Mouse (Mus musculus): ENCODE measurements around the gene Slx1b. TPM values are rescaled to one million over a fixed set of nuclear protein-coding genes. Genes with fewer than 3 reads are reported as not detected.
"Not testable (repeated sequence)": the region's sequence is repeated elsewhere in the genome, so short reads cannot be mapped to it uniquely, and the experiment has no call there.

The Slx1b gene
- total and polyA plus RNA-seq, 2 experiments from 2014 or later, result 8.6 to 17.6 TPM

GRCm38 (mm10) chr7:126692426-126692825, 3.2 kb downstream of the Slx1b start:
- no peak for ATAC-seq

GRCm38 (mm10) chr7:126691676-126692075, 3.9 kb downstream of the Slx1b start:
- Histone ChIP-seq H3K27me3 (ENCODE audit: insufficient read depth, low read length) (no peaks in the 10 kb centered on the region), H3K36me3 (ENCODE audit: insufficient read depth, low read length) (peaks cover 16% of the 10 kb centered on the region), H3K27ac (no peak overlapping the region), H3K4me3 (ENCODE audit: low read length) (no peak overlapping the region), H3K9me3 (ENCODE audit: low read length) (no peaks in the 10 kb centered on the region), H3K9ac (replicated peaks; ENCODE audit: low read length) (no peak overlapping the region), H3K4me1 (ENCODE audit: insufficient read depth, low read length) (no peaks in the 10 kb centered on the region; the same call in 1 of the 2 replicates), H3K4me2 (ENCODE audit: low read depth, low read length) (no peak overlapping the region)
- DNase-seq (ENCODE audit: low spot score) (no peak), ATAC-seq (no peak)
- TF ChIP-seq CTCF (IDR thresholded peaks at IDR 0.05; ENCODE audit: low read depth), result no peak
- WGBS, result 82% methylated on average over 5 of the region's 5 CpGs

More at GRCm38 (mm10) chr7:126692426-126692825, 3.2 kb downstream of the Slx1b start:
- H3K36me3 ChIP-seq (ENCODE audit: insufficient read depth, low read length), result peaks cover 16% of the 10 kb centered on the region
- no peaks in the 10 kb centered on the region for H3K9me3 ChIP-seq (ENCODE audit: low read length)
- TF ChIP-seq CTCF (IDR thresholded peaks at IDR 0.05; ENCODE audit: low read depth), result no peak
- no peak overlapping the region for H3K9ac ChIP-seq (replicated peaks; ENCODE audit: low read length)
- no peak overlapping the region for H3K4me3 ChIP-seq (ENCODE audit: low read length)
- WGBS, result 95% methylated on average over 26 of the region's 26 CpGs
- no peaks in the 10 kb centered on the region for H3K27me3 ChIP-seq (ENCODE audit: insufficient read depth, low read length)
- no peak for DNase-seq (ENCODE audit: low spot score)
- no peak overlapping the region for H3K27ac ChIP-seq
- no peak overlapping the region for H3K4me2 ChIP-seq (ENCODE audit: low read depth, low read length)
- H3K4me1 ChIP-seq (ENCODE audit: insufficient read depth, low read length), result no peaks in the 10 kb centered on the region; the same call in 1 of the 2 replicates

GRCm38 (mm10) chr7:126690737-126691136, 4.8 kb downstream of the Slx1b start:
- peaks cover 16% of the 10 kb centered on the region for H3K36me3 ChIP-seq (ENCODE audit: insufficient read depth, low read length)
- DNase-seq (ENCODE audit: low spot score) (no peak), ATAC-seq (no peak)
- 79% methylated on average over 3 of the region's 3 CpGs for WGBS
- H3K9me3 ChIP-seq (ENCODE audit: low read length), result no peaks in the 10 kb centered on the region
- no peaks in the 10 kb centered on the region for H3K27me3 ChIP-seq (ENCODE audit: insufficient read depth, low read length)
- no peak for TF ChIP-seq CTCF (IDR thresholded peaks at IDR 0.05; ENCODE audit: low read depth)
- H3K4me3 ChIP-seq (ENCODE audit: low read length), result no peak overlapping the region
- no peak overlapping the region for H3K27ac ChIP-seq
- no peak overlapping the region for H3K4me2 ChIP-seq (ENCODE audit: low read depth, low read length)
- no peaks in the 10 kb centered on the region; the same call in 1 of the 2 replicates for H3K4me1 ChIP-seq (ENCODE audit: insufficient read depth, low read length)
- no peak overlapping the region for H3K9ac ChIP-seq (replicated peaks; ENCODE audit: low read length)

- peaks cover 16% of the 10 kb centered on the region for H3K36me3 ChIP-seq (ENCODE audit: insufficient read depth, low read length)
- H3K27me3 ChIP-seq (ENCODE audit: insufficient read depth, low read length), result no peaks in the 10 kb centered on the region
- no peak for ATAC-seq
- no peak overlapping the region for H3K4me2 ChIP-seq (ENCODE audit: low read depth, low read length)
- no peak overlapping the region for H3K4me3 ChIP-seq (ENCODE audit: low read length)
- no peak for TF ChIP-seq CTCF (IDR thresholded peaks at IDR 0.05; ENCODE audit: low read depth)
- 82% methylated on average over 3 of the region's 3 CpGs for WGBS
- no peaks in the 10 kb centered on the region for H3K4me1 ChIP-seq (ENCODE audit: insufficient read depth, low read length)
- no peak overlapping the region for H3K27ac ChIP-seq
- no peak overlapping the region for H3K9ac ChIP-seq (replicated peaks; ENCODE audit: low read length)
- DNase-seq (ENCODE audit: low spot score), result no peak
- no peaks in the 10 kb centered on the region for H3K9me3 ChIP-seq (ENCODE audit: low read length)
Observed at GRCm38 (mm10) chr7:126689021-126689420, 6.6 kb downstream of the Slx1b start.

- H3K36me3 ChIP-seq (ENCODE audit: insufficient read depth, low read length), result peaks cover 16% of the 10 kb centered on the region
- not testable (repeated sequence) for H3K27me3 ChIP-seq (ENCODE audit: insufficient read depth, low read length); DNase-seq (ENCODE audit: low spot score); H3K9ac ChIP-seq (replicated peaks; ENCODE audit: low read length); H3K4me3 ChIP-seq (ENCODE audit: low read length); ATAC-seq; H3K4me2 ChIP-seq (ENCODE audit: low read depth, low read length); H3K9me3 ChIP-seq (ENCODE audit: low read length); H3K27ac ChIP-seq; H3K4me1 ChIP-seq (ENCODE audit: insufficient read depth, low read length)
- WGBS, result 83% methylated on average over 4 of the region's 4 CpGs
Observed at GRCm38 (mm10) chr7:126688156-126688555, 7.4 kb downstream of the Slx1b start.

GRCm38 (mm10) chr7:126681221-126681620, 14.4 kb downstream of the Slx1b start:
- H3K4me2 ChIP-seq (ENCODE audit: low read depth, low read length), result no peak overlapping the region
- 95% methylated on average over 5 of the region's 5 CpGs for WGBS
- H3K9ac ChIP-seq (replicated peaks; ENCODE audit: low read length), result no peak overlapping the region
- no peaks in the 10 kb centered on the region for H3K27me3 ChIP-seq (ENCODE audit: insufficient read depth, low read length)
- no peaks in the 10 kb centered on the region for H3K4me1 ChIP-seq (ENCODE audit: insufficient read depth, low read length)
- TF ChIP-seq CTCF (IDR thresholded peaks at IDR 0.05; ENCODE audit: low read depth), result no peak
- H3K9me3 ChIP-seq (ENCODE audit: low read length), result no peaks in the 10 kb centered on the region
- no peak for ATAC-seq
- no peak for DNase-seq (ENCODE audit: low spot score)
- no peak overlapping the region for H3K27ac ChIP-seq
- no peak overlapping the region for H3K4me3 ChIP-seq (ENCODE audit: low read length)
- H3K36me3 ChIP-seq (ENCODE audit: insufficient read depth, low read length), result no peaks in the 10 kb centered on the region

GRCm38 (mm10) chr7:126679683-126680082, 15.9 kb downstream of the Slx1b start:
- no peaks in the 10 kb centered on the region for H3K9me3 ChIP-seq (ENCODE audit: low read length)
- H3K36me3 ChIP-seq (ENCODE audit: insufficient read depth, low read length), result no peaks in the 10 kb centered on the region
- no peak overlapping the region for H3K4me3 ChIP-seq (ENCODE audit: low read length)
- no peaks in the 10 kb centered on the region for H3K27me3 ChIP-seq (ENCODE audit: insufficient read depth, low read length)
- 85% methylated on average over 5 of the region's 5 CpGs for WGBS
- no peaks in the 10 kb centered on the region for H3K4me1 ChIP-seq (ENCODE audit: insufficient read depth, low read length)
- DNase-seq (ENCODE audit: low spot score) (no peak), ATAC-seq (no peak)
- no peak overlapping the region for H3K27ac ChIP-seq
- H3K4me2 ChIP-seq (ENCODE audit: low read depth, low read length), result no peak overlapping the region
- H3K9ac ChIP-seq (replicated peaks; ENCODE audit: low read length), result no peak overlapping the region
- no peak for TF ChIP-seq CTCF (IDR thresholded peaks at IDR 0.05; ENCODE audit: low read depth)
